Mouse (Mus musculus) large intestine, adult 2 months (tissue): ENCODE data around the gene Igf2bp3. TPM values are rescaled to one million over a fixed set of nuclear protein-coding genes. Genes with fewer than 3 reads are reported as not detected.

ENCODE experiments used
- DNase-seq: peaks from one replicate; pipeline ENCODE4 v3.0.0-alpha.2; 2012; ENCODE audit warnings: low read depth, low spot score
- WGBS: fragments of 180-500 bp; shearing (Covaris S2); methylation state at CpG from one replicate; pipeline ENCODE4 v1.1.7; 2018; 5-methylcytosine and 5-hydroxymethylcytosine counted together
- polyA plus RNA-seq: library from polyadenylated mRNA; depleted of rRNA; stranded (reverse); fragments of >200 nt; gene quantifications from 2 replicates; pipeline ENCODE4 v1.2.3, GENCODE M21; 2012

Igf2bp3 gene
- polyA plus RNA-seq, 1 experiment: 0.10 TPM

- 94% methylated on average over 4 of the region's 4 CpGs for WGBS
- DNase-seq: no peak
Observed at GRCm38 (mm10) chr6:49194536-49194935, 20.2 kb downstream of the Igf2bp3 start.

- no peak for DNase-seq
Observed at GRCm38 (mm10) chr6:49189363-49189762, 25.4 kb downstream of the Igf2bp3 start.

GRCm38 (mm10) chr6:49187299-49187698 lies 27.5 kb downstream of the Igf2bp3 start:
- WGBS: 85% methylated on average over 7 of the region's 7 CpGs
- no peak for DNase-seq

- WGBS: 61% methylated on average over 5 of the region's 5 CpGs
- DNase-seq: no peak
Observed at GRCm38 (mm10) chr6:49176018-49176417, 38.7 kb downstream of the Igf2bp3 start.

GRCm38 (mm10) chr6:49174616-49175015 lies 40.1 kb downstream of the Igf2bp3 start:
- DNase-seq: no peak

- WGBS: 43% methylated on average over 4 of the region's 4 CpGs
Observed at GRCm38 (mm10) chr6:49173674-49174073, 41.1 kb downstream of the Igf2bp3 start.

GRCm38 (mm10) chr6:49173265-49173664 lies 41.5 kb downstream of the Igf2bp3 start:
- no peak for DNase-seq
- WGBS: 88% methylated on average over 7 of the region's 7 CpGs

More at GRCm38 (mm10) chr6:49173674-49174073, 41.1 kb downstream of the Igf2bp3 start:
- no peak for DNase-seq

- WGBS: 94% methylated on average over 5 of the region's 5 CpGs
- DNase-seq: no peak
Observed at GRCm38 (mm10) chr6:49171216-49171615, 43.5 kb downstream of the Igf2bp3 start.

- DNase-seq: no peak
- WGBS: 35% methylated on average over 3 of the region's 3 CpGs
Observed at GRCm38 (mm10) chr6:49168648-49169047, 46.1 kb downstream of the Igf2bp3 start.

- WGBS: 68% methylated on average over 4 of the region's 4 CpGs
- DNase-seq: no peak
Observed at GRCm38 (mm10) chr6:49167406-49167805, 47.4 kb downstream of the Igf2bp3 start.

GRCm38 (mm10) chr6:49166318-49166717 lies 48.4 kb downstream of the Igf2bp3 start:
- WGBS: 84% methylated on average over 8 of the region's 8 CpGs
- DNase-seq: no peak

GRCm38 (mm10) chr6:49165855-49166254 lies 48.9 kb downstream of the Igf2bp3 start:
- no peak for DNase-seq
- WGBS: 94% methylated on average over 6 of the region's 6 CpGs

GRCm38 (mm10) chr6:49165101-49165500 lies 49.7 kb downstream of the Igf2bp3 start:
- WGBS: 41% methylated on average over 6 of the region's 6 CpGs
- DNase-seq: no peak

GRCm38 (mm10) chr6:49164701-49165100 lies 50.1 kb downstream of the Igf2bp3 start:
- WGBS: 75% methylated on average over 11 of the region's 11 CpGs
- DNase-seq: no peak

- 30% methylated on average over 2 of the region's 2 CpGs for WGBS
- no peak for DNase-seq
Observed at GRCm38 (mm10) chr6:49159971-49160370, 54.8 kb downstream of the Igf2bp3 start.

- WGBS: 93% methylated on average over 3 of the region's 3 CpGs
- DNase-seq: no peak
Observed at GRCm38 (mm10) chr6:49156826-49157175, 58.0 kb downstream of the Igf2bp3 start.

- no peak for DNase-seq
- 91% methylated on average over 5 of the region's 5 CpGs for WGBS
Observed at GRCm38 (mm10) chr6:49156170-49156825, 58.5 kb downstream of the Igf2bp3 start.

GRCm38 (mm10) chr6:49151465-49151864 lies 63.3 kb downstream of the Igf2bp3 start:
- 67% methylated on average over 4 of the region's 4 CpGs for WGBS
- DNase-seq: no peak

GRCm38 (mm10) chr6:49150349-49151229 lies 64.2 kb downstream of the Igf2bp3 start:
- 32% methylated on average over 9 of the region's 9 CpGs for WGBS
- no peak for DNase-seq

- 40% methylated on average over 5 of the region's 5 CpGs for WGBS
Observed at GRCm38 (mm10) chr6:49149202-49149930, 65.4 kb downstream of the Igf2bp3 start.

More at GRCm38 (mm10) chr6:49149202-49149930, 65.4 kb downstream of the Igf2bp3 start:
- no peak for DNase-seq
